Mouse (Mus musculus): Measurements from ENCODE around the gene Plpp2.

DNA sequence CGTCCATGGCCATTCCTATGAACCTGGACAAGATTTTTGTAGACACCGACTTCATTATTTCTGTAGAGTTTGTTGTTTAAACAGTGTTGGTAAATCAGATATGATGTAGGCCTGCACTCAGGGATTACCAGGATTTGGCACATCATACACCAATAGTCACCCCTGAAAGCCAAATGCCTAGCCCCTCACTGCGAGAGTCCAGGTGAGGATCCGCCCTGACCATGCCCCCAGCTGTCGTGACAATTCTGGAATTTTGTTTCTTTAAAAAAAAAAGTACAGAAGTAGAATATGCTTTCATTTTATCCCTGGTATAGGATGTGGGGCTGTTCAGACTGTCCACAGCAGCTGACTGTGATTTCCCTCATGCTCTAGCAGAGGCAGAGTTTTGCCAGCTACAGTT, 36.3 kb upstream of the Plpp2 start:
- TF ChIP-seq POLR2A (IDR thresholded peaks at IDR 0.05; ENCODE audit: extremely low read depth, insufficient read depth, low read length) = no peak
- TF ChIP-seq CTCF (IDR thresholded peaks at IDR 0.05; ENCODE audit: extremely low read depth, insufficient read depth, low read length) = no peak
